Comparison of ENCODE assay signal across 8 mouse cellular contexts in genomic region chr10:80798150-80799006, GRCm38 (mm10). TPM values are rescaled to one million over a fixed set of nuclear protein-coding genes. Genes with fewer than 3 reads are reported as not detected.
DNase-seq lines count a peak whose midpoint lies in the region; ATAC-seq lines count a peak whose summit lies in the region.

Sf3a2 (plus strand) TSS chr10:80798198.
Plekhj1 (minus strand) TSS chr10:80798626.

- peak; percentile 86 for ATAC-seq in erythroblast, adult 5-6 weeks (replicated peaks; ENCODE audit: low FRiP score, poor library complexity, severe bottlenecking)
- ATAC-seq in kidney, embryonic 15.5 days (replicated peaks; ENCODE audit: low FRiP score): peak; percentile 92
- ATAC-seq in monocyte, adult 5-6 weeks (replicated peaks; ENCODE audit: insufficient number of reproducible peaks, low FRiP score, low TSS enrichment, poor library complexity, severe bottlenecking): peak; percentile 83

- no peaks in the 10 kb centered on the region for H3K9me3 ChIP-seq in heart, embryonic 10.5 days
- no peaks in the 10 kb centered on the region for H3K9me3 ChIP-seq in kidney, embryonic 15.5 days (replicated peaks)

- H3K9ac ChIP-seq in kidney, embryonic 15.5 days: peak within 1 kb of the TSS; percentile 95

- peaks cover 67% of the 10 kb centered on the region for H3K36me3 ChIP-seq in heart, embryonic 10.5 days
- peaks cover 68% of the 10 kb centered on the region for H3K36me3 ChIP-seq in kidney, embryonic 15.5 days

- DNase-seq in B cell, adult 2 months: peak; percentile 93 to 95
- peak; percentile 100 for DNase-seq in brain, adult 2 months (ENCODE audit: low read depth, low spot score)
- DNase-seq in heart, embryonic 10.5 days (ENCODE audit: low spot score): peak; percentile 98
- DNase-seq in liver: peak; percentile 96
- DNase-seq in spleen, postnatal 4 days (ENCODE audit: low spot score in 2 of 2): peak; percentile 94 to 99

- peak within 1 kb of the TSS; percentile 99 for H3K27ac ChIP-seq in heart, embryonic 10.5 days
- H3K27ac ChIP-seq in kidney, embryonic 15.5 days: peak within 1 kb of the TSS; percentile 99

- H3K4me3 ChIP-seq in heart, embryonic 10.5 days: peak within 1 kb of the TSS; percentile 93
- H3K4me3 ChIP-seq in kidney, embryonic 15.5 days (replicated peaks): peak within 1 kb of the TSS; percentile 74

- H3K4me2 ChIP-seq in kidney, embryonic 15.5 days: peak within 1 kb of the TSS; percentile 76

- H3K27me3 ChIP-seq in heart, embryonic 10.5 days (ENCODE audit: insufficient read depth, poor library complexity, severe bottlenecking): no peaks in the 10 kb centered on the region
- no peaks in the 10 kb centered on the region for H3K27me3 ChIP-seq in kidney, embryonic 15.5 days

- peaks cover 35% of the 10 kb centered on the region for H3K4me1 ChIP-seq in heart, embryonic 10.5 days
- peaks cover 31% of the 10 kb centered on the region for H3K4me1 ChIP-seq in kidney, embryonic 15.5 days

- WGBS in heart, embryonic 10.5 days: under 1% methylated on average over 101 of the region's 104 CpGs
- WGBS in kidney, embryonic 15.5 days: under 1% methylated on average over 104 of the region's 104 CpGs

RNA-seq across cellular contexts. Expression of gene Sf3a2, which starts in this region (rescaled TPM):
- 19.6 and 26.5 TPM in 2 replicates for total RNA-seq in erythroblast, adult 5-6 weeks (2015; ENCODE audit: low replicate concordance)
- total RNA-seq in erythroblast, adult 5-6 weeks (2017; ENCODE audit: low replicate concordance): 7.2 and 11.2 TPM in 2 replicates
- polyA plus RNA-seq in heart, embryonic 10.5 days (2016; fragmentation: Nextera tagmentation; extraction: Ambion mirVana): 70.6 and 84.1 TPM in 2 replicates
- 78.2 and 92.6 TPM in 2 replicates for polyA plus RNA-seq in kidney, embryonic 15.5 days (2015; fragmentation: Nextera tagmentation; extraction: Ambion mirVana)
- 9.4 to 23.3 TPM (median 10.7 TPM) in 3 replicates for total RNA-seq in monocyte, adult 5-6 weeks (2017)

RNA-seq across cellular contexts. Expression of gene Plekhj1, which starts in this region (rescaled TPM):
- total RNA-seq in erythroblast, adult 5-6 weeks (2015; ENCODE audit: low replicate concordance): 24.5 and 45.2 TPM in 2 replicates
- 8.2 and 13.9 TPM in 2 replicates for total RNA-seq in erythroblast, adult 5-6 weeks (2017; ENCODE audit: low replicate concordance)
- 116 and 151 TPM in 2 replicates for polyA plus RNA-seq in heart, embryonic 10.5 days (2016; fragmentation: Nextera tagmentation; extraction: Ambion mirVana)
- polyA plus RNA-seq in kidney, embryonic 15.5 days (2015; fragmentation: Nextera tagmentation; extraction: Ambion mirVana): 126 and 130 TPM in 2 replicates
- total RNA-seq in monocyte, adult 5-6 weeks (2017): 29.4 to 59.3 TPM (median 41.3 TPM) in 3 replicates

Comparison
In these comparisons a context has a peak if more than half of its experiments do, and no peak if none do; other contexts are left out.
1. Peak in every context shown above with its lines: DNase-seq, ATAC-seq, H3K4me3 ChIP-seq and H3K27ac ChIP-seq.